Mouse (Mus musculus): Measurements from ENCODE around the gene H2-M10.6.

DNA sequence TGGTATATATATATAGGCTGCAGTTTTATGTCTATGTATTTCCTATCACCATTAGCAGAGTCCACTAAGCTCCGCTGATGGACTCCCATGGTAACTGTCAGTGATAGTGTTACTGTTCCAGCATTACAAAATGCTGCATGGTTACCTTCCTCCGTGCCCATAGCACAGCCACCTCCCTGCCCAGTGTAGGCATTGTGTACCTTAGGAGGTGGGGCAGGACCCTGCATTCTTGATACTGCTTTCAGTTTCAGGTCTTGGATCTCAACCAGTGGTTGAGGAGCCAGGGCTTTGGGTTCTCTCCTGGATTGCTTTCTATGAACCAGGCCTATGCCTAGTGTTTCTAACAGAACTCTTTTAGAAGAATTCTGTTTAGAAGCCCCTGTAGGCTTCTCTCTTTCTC lies 38.0 kb downstream of the H2-M10.6 start:
- TF ChIP-seq CTCF (IDR thresholded peaks at IDR 0.05; ENCODE audit: control insufficient read depth, insufficient read depth, insufficient replicate concordance, low read depth, low read length), result no peak
- no peak for TF ChIP-seq POLR2A (IDR thresholded peaks at IDR 0.05; ENCODE audit: control insufficient read depth, low read depth, low read length)

Measured in testis, adult 2 months (tissue).